Mouse (Mus musculus): ENCODE measurements around the gene Plekhm3. TPM values are rescaled to one million over a fixed set of nuclear protein-coding genes. Genes with fewer than 3 reads are reported as not detected.
A peak's percentile ranks its signal among the peaks of the same experiment; 100 is the strongest.

The Plekhm3 gene
- polyA plus RNA-seq, 1 experiment, result 2.3 TPM

- Histone ChIP-seq H3K79me3 (ENCODE audit: low read depth) (no peaks in the 10 kb centered on the region), H3K4me3 (ENCODE audit: insufficient read depth, poor library complexity, severe bottlenecking) (no peak overlapping the region), H3K36me3 (ENCODE audit: control insufficient read depth, insufficient read depth) (no peaks in the 10 kb centered on the region), H3K79me2 (ENCODE audit: control insufficient read depth, insufficient read depth) (no peaks in the 10 kb centered on the region), H3ac (ENCODE audit: control insufficient read depth, insufficient read length, low read depth) (no peak overlapping the region), H3K27me3 (ENCODE audit: control insufficient read depth, insufficient read depth, insufficient read length) (no peaks in the 10 kb centered on the region)
- TF ChIP-seq USF1 (IDR thresholded peaks at IDR 0.05; ENCODE audit: low read depth), result no peak
These were observed 198.9 kb downstream of the Plekhm3 start for GRCm38 (mm10) chr1:64757766-64758165.

- H3K4me3 ChIP-seq (ENCODE audit: insufficient read depth, poor library complexity, severe bottlenecking), result no peak overlapping the region
- H3K79me2 ChIP-seq (ENCODE audit: control insufficient read depth, insufficient read depth), result no peaks in the 10 kb centered on the region
- no peak for TF ChIP-seq MYOD1 (IDR thresholded peaks at IDR 0.05; ENCODE audit: control insufficient read depth, insufficient read length, low read depth)
- TF ChIP-seq USF1 (IDR thresholded peaks at IDR 0.05; ENCODE audit: low read depth), result no peak
- no peak for TF ChIP-seq CTCF (IDR thresholded peaks at IDR 0.05; ENCODE audit: control insufficient read depth, insufficient read depth, insufficient read length)
- no peak for TF ChIP-seq MYOG (IDR thresholded peaks at IDR 0.05; ENCODE audit: control insufficient read depth, extremely low read depth, insufficient read length)
- TF ChIP-seq CEBPB (IDR thresholded peaks at IDR 0.05; ENCODE audit: low read depth), result no peak
- no peaks in the 10 kb centered on the region for H3K27me3 ChIP-seq (ENCODE audit: control insufficient read depth, insufficient read depth, insufficient read length)
- no peak overlapping the region for H3ac ChIP-seq (ENCODE audit: control insufficient read depth, insufficient read length, low read depth)
- H3K79me3 ChIP-seq (ENCODE audit: low read depth), result no peaks in the 10 kb centered on the region
- H3K36me3 ChIP-seq (ENCODE audit: control insufficient read depth, insufficient read depth), result no peaks in the 10 kb centered on the region
These were observed 199.4 kb downstream of the Plekhm3 start for GRCm38 (mm10) chr1:64757254-64757653.

GRCm38 (mm10) chr1:64756640-64757030, 200.0 kb downstream of the Plekhm3 start:
- Histone ChIP-seq H3K27me3 (ENCODE audit: control insufficient read depth, insufficient read depth, insufficient read length) (no peaks in the 10 kb centered on the region), H3ac (ENCODE audit: control insufficient read depth, insufficient read length, low read depth) (no peak overlapping the region), H3K36me3 (ENCODE audit: control insufficient read depth, insufficient read depth) (no peaks in the 10 kb centered on the region), H3K79me3 (ENCODE audit: low read depth) (no peaks in the 10 kb centered on the region), H3K4me3 (ENCODE audit: insufficient read depth, poor library complexity, severe bottlenecking) (no peak overlapping the region), H3K79me2 (ENCODE audit: control insufficient read depth, insufficient read depth) (no peaks in the 10 kb centered on the region)
- TF ChIP-seq MYOG (IDR thresholded peaks at IDR 0.05; ENCODE audit: control insufficient read depth, extremely low read depth, insufficient read length) (no peak), MYOD1 (IDR thresholded peaks at IDR 0.05; ENCODE audit: control insufficient read depth, insufficient read length, low read depth) (no peak), FOSL1 (IDR thresholded peaks at IDR 0.05; ENCODE audit: insufficient read depth, low read length, poor library complexity, severe bottlenecking) (no peak), CTCF (IDR thresholded peaks at IDR 0.05; ENCODE audit: control insufficient read depth, insufficient read depth, insufficient read length) (no peak), MAX (IDR thresholded peaks at IDR 0.05) (no peak), CEBPB (IDR thresholded peaks at IDR 0.05; ENCODE audit: low read depth) (no peak), USF1 (IDR thresholded peaks at IDR 0.05; ENCODE audit: low read depth) (no peak)

- no peak overlapping the region for H3K4me3 ChIP-seq (ENCODE audit: insufficient read depth, poor library complexity, severe bottlenecking)
- H3K79me2 ChIP-seq (ENCODE audit: control insufficient read depth, insufficient read depth), result no peaks in the 10 kb centered on the region
- no peak overlapping the region for H3ac ChIP-seq (ENCODE audit: control insufficient read depth, insufficient read length, low read depth)
- no peaks in the 10 kb centered on the region for H3K27me3 ChIP-seq (ENCODE audit: control insufficient read depth, insufficient read depth, insufficient read length)
- TF ChIP-seq MYOD1 (IDR thresholded peaks at IDR 0.05; ENCODE audit: control insufficient read depth, insufficient read length, low read depth), result no peak
- TF ChIP-seq USF1 (IDR thresholded peaks at IDR 0.05; ENCODE audit: low read depth), result peak; percentile 63
- no peaks in the 10 kb centered on the region for H3K36me3 ChIP-seq (ENCODE audit: control insufficient read depth, insufficient read depth)
- no peaks in the 10 kb centered on the region for H3K79me3 ChIP-seq (ENCODE audit: low read depth)
These were observed 200.5 kb downstream of the Plekhm3 start for GRCm38 (mm10) chr1:64755971-64756639.

- Histone ChIP-seq H3K27me3 (ENCODE audit: control insufficient read depth, insufficient read depth, insufficient read length) (no peaks in the 10 kb centered on the region), H3ac (ENCODE audit: control insufficient read depth, insufficient read length, low read depth) (no peak overlapping the region), H3K36me3 (ENCODE audit: control insufficient read depth, insufficient read depth) (no peaks in the 10 kb centered on the region), H3K4me3 (ENCODE audit: insufficient read depth, poor library complexity, severe bottlenecking) (no peak overlapping the region), H3K79me3 (ENCODE audit: low read depth) (no peaks in the 10 kb centered on the region), H3K79me2 (ENCODE audit: control insufficient read depth, insufficient read depth) (no peaks in the 10 kb centered on the region)
- TF ChIP-seq MYOD1 (IDR thresholded peaks at IDR 0.05; ENCODE audit: control insufficient read depth, insufficient read length, low read depth) (no peak), FOSL1 (IDR thresholded peaks at IDR 0.05; ENCODE audit: insufficient read depth, low read length, poor library complexity, severe bottlenecking) (no peak), USF1 (IDR thresholded peaks at IDR 0.05; ENCODE audit: low read depth) (no peak), MAX (IDR thresholded peaks at IDR 0.05) (no peak), CTCF (IDR thresholded peaks at IDR 0.05; ENCODE audit: control insufficient read depth, insufficient read depth, insufficient read length) (no peak), CEBPB (IDR thresholded peaks at IDR 0.05; ENCODE audit: low read depth) (no peak), MYOG (IDR thresholded peaks at IDR 0.05; ENCODE audit: control insufficient read depth, extremely low read depth, insufficient read length) (no peak)
These were observed 202.0 kb downstream of the Plekhm3 start for GRCm38 (mm10) chr1:64754658-64755057.

GRCm38 (mm10) chr1:64753668-64754067, 203.0 kb downstream of the Plekhm3 start:
- Histone ChIP-seq H3K4me3 (ENCODE audit: insufficient read depth, poor library complexity, severe bottlenecking) (no peak overlapping the region), H3K36me3 (ENCODE audit: control insufficient read depth, insufficient read depth) (no peaks in the 10 kb centered on the region), H3K27me3 (ENCODE audit: control insufficient read depth, insufficient read depth, insufficient read length) (no peaks in the 10 kb centered on the region), H3ac (ENCODE audit: control insufficient read depth, insufficient read length, low read depth) (no peak overlapping the region), H3K79me2 (ENCODE audit: control insufficient read depth, insufficient read depth) (no peaks in the 10 kb centered on the region), H3K79me3 (ENCODE audit: low read depth) (no peaks in the 10 kb centered on the region)
- TF ChIP-seq MYOD1 (IDR thresholded peaks at IDR 0.05; ENCODE audit: control insufficient read depth, insufficient read length, low read depth) (no peak), MYOG (IDR thresholded peaks at IDR 0.05; ENCODE audit: control insufficient read depth, extremely low read depth, insufficient read length) (no peak), CTCF (IDR thresholded peaks at IDR 0.05; ENCODE audit: control insufficient read depth, insufficient read depth, insufficient read length) (no peak), USF1 (IDR thresholded peaks at IDR 0.05; ENCODE audit: low read depth) (no peak), FOSL1 (IDR thresholded peaks at IDR 0.05; ENCODE audit: insufficient read depth, low read length, poor library complexity, severe bottlenecking) (no peak), MAX (IDR thresholded peaks at IDR 0.05) (no peak), CEBPB (IDR thresholded peaks at IDR 0.05; ENCODE audit: low read depth) (no peak)

Measured in C2C12 (cell line).